Mouse (Mus musculus) activated CD4-positive, CD25-positive, alpha-beta regulatory T cell, adult 4 months (primary cell): ENCODE measurements at regions not wholly inside any gene's neighbourhood (a gene's known extent, or its start where the extent isn't known, plus 50 kb on each side); places are given as distances from the start of the nearest gene placed in this dataset.

Source experiments
- ATAC-seq: one replicate; pipeline ENCODE4 v1.8.0; 2017

DNA sequence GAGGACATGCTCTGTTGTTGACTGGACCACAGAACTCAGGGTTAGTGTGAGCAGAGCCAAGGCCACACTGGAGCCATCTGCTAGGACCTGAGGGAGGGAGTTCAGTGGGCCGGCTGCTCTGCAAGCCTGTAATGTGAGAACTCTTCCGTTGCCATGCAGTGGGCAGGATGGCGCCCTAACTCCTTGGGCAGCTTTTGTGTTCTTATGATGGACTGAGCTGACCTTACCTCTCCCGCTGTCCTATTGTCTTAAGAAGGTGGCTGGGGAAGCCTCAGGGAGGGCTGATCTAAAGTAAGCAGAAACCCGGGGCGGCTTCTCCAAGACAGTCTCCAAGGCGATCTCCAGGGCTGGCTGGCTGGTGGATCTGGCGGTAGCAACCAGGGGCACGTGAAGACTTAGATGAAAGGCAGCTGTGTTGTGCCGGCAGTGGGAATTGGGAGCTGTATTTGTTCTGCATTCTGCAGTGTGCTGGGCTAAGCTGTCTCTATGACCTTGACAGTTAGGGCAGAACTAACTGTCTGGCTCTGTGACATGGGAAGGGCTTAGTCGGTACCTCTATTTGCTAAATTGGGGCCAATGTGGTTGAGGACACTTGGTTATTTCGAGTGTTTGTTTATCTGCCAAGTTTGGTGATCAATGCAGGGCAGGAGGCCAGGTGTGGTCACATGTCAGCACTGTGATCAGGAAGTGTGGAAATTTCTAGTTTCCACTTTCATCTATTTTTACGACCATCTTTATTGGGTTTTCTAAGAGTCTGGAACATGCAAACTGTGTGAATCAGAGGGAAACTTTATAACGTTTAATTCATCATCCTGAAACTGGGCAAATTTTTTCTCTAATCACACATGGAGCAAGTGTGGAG lies 843.1 kb upstream of the Car8 start:
- no peak for ATAC-seq

DNA sequence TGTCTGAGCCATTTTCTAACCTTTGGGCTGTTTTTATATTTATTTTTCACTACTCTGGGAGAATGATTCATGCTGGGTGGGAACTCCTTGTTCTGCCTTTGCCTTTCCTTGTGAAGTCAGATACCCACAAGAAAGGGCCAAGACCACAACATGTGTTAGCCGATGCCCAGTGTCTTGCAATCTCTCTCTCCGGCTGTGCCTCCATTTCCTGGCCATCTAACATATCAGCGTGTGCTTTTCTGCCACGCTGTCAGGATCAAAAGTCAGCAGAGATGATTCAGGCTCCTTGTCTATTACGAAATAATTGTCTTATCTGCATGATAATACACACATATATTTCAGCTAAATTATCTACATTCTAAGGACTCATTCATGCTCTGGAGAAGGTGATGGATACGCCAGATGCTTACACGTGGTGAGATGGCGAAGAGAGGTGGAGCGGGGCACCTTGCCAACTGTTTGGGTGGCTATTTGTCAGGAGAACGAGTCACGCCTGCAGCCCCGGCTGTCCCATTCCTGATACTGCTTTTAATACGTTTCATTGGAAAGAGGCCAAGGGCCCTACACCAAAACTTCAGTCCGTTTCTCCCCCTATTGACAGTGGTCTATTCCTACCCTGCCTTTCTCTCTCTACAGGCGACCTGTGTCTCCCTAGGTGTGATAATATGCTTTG lies 842.1 kb upstream of the Car8 start:
- no peak for ATAC-seq

DNA sequence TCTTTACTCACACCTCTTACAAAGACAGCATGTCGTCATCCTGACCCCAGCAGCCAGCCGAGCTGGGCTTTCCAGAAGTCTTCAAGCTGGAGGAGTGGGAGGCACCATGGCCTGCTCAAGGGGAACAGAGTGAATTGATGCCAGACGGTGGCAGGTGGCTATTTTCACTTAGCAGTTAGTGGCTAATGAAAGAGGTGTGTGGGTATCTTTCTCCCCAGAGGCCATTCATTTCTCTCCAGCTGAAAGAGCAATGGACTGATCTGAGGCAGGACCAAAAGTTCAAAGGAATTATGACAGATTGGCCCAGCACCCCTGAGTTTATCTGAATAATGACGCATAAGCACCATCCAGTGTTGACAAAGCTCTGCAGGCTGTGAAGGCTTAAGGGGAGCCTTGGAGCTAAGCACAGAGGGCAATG lies 841.0 kb upstream of the Car8 start:
- ATAC-seq: no peak

DNA sequence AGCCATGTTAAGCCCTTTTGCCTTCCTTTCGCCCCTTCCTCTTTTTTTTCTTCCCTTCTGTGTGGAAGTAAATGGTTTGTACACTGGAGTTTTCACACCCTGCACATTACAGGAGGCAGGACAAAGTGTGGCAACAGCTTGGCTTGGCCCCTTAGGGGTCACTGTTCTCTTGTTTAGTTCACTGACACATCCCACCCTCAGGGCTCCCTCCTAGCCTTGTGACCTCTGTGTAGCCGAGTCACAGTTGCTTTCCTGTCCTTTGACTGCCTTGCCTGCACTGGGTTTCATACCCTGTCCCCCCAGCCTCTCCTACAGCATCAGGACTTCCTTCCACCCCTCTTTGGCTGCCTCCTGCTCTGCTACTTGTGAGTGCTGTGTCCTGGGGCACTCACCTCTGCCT lies 835.6 kb upstream of the Car8 start:
- ATAC-seq: no peak

DNA sequence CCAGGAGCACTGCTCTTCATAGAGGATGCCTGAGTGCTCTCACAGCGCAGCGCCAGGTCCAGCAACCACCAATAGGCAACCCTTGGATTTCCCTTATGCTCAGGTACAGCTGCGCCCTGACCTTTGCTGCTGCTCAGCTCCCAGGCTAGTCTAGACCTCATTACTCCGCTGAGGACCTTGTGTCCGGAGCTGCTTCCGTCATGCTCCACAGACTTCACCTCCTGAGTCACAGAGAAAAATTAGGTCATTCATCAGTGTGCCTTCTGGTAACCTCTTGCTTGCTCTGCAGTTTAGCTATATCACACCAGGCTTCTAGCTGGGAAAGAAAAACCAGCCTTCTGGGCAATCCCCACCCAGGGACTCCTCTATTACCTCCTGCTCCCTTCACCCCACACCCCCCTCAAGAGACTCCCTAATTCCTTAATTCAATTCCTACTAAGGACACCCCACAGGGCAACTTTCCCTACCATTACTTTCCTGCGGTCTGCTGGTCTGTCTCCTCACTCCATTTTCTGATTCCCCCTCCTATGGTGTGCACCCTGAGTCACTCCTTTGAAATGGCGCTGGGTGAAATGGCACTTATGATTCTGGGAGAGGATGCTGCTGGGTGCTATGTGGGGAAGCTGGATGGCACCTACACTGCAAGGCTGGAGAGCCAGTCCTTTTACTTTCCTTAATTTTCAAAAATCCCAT lies 835.0 kb upstream of the Car8 start:
- ATAC-seq: no peak

DNA sequence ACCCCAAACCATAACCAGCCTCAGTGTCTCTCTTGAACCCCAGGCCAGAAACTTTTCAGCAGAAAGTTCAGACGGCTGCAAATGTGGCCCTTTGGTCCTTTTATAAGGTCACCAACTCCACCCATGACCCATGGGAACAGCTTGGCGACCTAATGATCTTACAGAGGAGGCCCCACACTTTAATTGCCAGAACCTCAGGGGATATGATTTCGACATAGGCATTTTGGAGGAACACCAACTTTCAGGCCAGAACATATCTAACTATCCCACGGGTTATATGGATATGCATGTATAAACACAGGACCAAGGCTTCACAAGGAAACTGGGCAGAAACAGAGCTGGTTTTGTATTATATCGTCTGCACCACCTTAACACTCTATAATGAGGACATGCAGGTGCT lies 833.5 kb upstream of the Car8 start:
- no peak for ATAC-seq

DNA sequence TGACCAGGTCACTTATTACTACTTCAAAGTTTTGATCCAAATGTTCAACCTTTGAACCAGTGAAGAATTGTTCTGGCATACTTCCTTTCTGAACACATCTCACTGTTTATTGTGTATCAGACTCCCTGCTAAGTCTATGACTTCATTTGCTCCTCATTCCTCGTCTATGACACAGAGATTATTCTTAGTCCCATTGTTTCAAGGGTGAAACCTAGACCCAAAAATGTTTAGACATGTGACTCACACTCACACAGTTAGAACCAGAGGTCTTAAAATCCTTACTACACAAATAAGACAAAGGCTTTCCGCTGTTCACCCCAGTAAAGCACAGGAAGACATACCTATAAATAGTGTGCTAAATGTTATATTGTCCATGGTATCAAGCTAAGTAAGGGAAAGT lies 829.0 kb upstream of the Car8 start:
- no peak for ATAC-seq

DNA sequence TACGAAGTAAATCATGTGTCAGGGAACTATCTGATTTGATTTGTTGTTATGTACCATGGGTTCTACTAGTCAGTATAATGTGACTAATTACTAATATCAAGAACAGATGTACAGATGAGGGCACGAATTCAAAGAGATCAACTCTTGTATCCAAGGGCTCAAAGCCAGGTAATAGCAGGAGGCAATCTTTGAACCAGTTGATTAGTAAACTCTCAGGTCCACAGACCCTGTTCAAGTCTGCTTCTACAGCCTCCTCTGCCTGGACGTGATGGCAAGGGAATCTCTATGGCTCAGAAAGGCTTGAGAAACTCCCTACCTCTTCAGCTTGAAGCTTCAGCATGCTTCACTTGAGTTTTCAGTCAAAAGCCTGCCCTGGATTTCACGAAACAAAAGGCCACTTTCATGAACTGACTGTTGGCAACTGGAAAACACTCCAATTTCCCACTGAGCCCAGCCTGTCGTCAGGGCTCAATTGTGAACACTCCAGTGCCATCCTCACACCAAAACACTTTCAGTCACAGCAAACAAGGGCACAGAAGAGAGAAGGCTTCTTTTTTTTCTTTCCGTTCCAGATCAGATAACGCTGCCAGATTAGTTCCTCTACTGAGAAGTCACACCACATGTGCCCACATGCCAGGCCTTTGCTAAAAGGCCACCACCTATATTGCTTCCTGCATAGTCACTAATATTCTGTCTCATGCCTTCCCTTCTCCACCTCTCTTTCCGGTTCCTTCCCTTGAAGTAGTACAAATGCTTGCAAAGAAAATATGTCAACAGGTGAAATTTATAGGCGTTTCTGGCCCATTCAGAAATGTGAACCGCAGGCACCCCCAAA lies 827.4 kb upstream of the Car8 start:
- ATAC-seq: peak; percentile 73

DNA sequence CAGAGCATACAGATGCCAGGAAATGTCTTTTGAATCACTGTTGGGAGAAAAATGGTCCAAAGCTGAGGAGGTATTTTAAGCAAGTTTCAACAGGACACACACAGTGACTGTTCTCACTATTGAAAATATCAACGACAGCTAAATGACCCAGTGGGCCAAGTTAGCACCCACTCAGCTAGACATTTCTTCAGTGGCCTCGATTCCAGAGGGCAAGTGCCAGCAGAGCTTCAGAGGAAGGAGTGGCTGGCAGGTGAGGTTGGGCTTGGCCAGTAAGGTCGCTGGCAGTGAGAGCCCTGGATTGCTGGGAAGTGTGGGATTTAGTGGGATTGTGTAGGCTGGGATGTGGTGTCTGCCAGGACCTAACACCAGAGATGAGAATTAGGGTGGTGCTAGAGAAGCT lies 823.1 kb upstream of the Car8 start:
- ATAC-seq: no peak

DNA sequence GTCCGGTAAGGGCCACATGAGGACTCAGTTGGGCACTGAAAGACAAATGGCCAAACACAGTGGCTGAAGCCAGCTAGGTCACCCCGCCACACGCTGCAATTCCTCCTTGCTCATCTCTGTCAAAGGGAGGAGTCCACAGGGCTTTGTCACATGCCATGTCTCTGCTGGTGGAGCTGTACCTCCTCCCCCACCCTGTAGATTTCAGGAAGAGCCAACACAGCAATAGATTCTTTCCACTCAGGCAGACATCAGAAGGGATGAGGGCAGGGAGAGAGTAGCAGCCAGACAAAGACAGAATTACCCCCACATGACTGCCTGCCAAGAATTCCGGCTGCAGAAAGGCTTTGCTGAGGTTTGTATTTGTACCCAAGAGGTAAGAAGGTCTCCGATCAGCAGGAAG lies 821.4 kb upstream of the Car8 start:
- no peak for ATAC-seq

DNA sequence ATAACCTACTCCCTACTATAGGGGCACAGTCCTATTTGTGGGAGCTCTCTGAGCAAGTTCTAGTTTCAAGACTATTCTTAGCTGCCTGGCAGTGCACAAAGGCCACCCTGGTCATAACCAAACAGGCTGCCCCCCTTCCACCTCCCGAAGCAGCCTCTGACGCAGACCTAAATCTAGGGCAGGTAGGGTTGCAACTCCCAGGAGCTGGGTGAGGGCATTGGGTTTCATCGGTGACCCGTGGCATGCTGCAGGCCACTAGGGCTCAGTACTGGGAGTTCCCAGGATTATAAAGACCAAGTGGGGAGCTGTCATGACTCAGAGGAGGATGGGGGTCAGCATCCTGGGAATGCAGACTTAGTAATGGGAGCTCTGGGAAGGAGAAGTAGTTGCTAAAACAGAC lies 818.8 kb upstream of the Car8 start:
- ATAC-seq: no peak

DNA sequence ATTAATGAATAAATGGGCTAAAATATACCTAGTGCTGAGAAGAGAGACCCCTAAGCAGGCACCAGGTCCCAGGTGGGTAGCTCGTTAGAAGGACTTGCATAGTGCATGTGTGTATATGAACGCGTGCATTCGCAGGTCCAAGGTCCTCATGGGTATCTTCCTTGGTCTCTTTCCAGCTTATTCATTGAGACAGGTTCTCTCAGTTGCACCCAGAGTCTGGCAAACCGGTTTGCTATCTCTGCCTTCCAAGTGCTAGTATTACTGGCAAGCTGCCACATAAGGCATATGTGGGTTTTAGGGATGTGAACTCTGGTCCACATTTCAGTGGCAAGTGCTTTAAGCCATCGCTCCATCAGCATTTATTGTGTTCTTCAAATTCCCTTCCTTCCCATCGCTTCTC lies 818.3 kb upstream of the Car8 start:
- no peak for ATAC-seq

DNA sequence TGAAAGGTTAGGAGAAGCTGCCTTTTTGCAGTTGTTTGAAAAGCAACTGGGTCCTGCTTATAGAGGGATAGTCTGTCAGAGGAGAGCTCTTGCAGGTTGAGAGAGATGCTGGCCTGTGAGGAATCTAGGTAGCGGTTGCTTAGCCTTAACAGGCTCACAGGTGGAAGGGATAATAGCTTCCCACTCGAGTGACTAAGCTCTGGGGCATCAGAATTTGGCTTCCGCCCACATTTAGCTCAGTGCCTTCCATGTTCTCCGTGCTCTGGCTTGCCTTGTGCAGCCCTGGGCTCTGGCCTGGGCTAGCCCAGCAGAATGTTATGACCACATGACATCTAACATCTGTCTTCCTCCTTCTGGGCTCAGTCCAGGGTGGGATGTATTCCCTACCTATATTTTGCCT lies 817.0 kb upstream of the Car8 start:
- no peak for ATAC-seq

DNA sequence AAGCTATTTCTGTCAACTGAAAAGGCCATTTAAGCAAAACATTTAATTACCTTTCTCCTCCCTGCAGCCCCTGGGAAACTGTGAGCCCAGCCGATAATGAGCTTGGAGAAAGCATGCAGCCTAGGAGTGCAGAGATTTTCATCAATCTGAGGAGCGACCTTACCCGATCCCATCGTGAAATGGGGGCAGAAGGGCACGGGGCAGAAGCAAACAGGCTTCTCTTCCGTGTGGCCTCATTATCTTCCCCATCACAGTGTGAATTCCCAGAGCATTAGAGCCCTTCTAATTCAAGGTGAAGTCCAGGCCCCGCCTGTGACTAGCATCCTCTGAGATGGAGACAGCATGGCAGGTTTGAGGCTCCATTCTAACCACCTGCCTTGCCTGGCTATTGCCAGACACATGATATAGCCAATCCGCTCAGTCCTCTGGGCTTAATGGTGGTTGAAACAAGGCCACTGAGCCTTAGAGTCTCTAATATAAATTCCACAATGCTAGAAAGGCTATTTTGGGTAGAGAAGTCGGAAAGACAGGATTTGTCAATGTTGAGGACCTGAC lies 816.5 kb upstream of the Car8 start:
- no peak for ATAC-seq

DNA sequence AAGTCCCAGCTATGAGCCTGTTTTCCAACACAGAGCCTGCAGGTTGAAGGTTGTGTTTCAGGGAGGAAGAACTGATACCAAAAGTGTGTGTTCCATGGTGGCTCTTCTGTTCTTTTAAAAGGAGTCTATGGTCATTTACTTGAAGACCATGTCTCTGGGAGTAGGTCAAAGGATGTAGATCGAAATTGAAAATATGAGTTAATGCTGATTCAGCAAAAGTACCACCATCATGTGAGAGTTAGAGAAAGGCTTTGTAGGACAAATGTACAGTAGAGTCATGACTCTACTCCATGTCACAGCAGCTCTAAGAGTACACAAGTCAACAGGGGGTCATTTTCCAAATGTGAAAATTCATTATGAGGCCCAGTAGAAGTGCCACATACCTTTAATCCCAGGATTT lies 810.0 kb upstream of the Car8 start:
- ATAC-seq: no peak

DNA sequence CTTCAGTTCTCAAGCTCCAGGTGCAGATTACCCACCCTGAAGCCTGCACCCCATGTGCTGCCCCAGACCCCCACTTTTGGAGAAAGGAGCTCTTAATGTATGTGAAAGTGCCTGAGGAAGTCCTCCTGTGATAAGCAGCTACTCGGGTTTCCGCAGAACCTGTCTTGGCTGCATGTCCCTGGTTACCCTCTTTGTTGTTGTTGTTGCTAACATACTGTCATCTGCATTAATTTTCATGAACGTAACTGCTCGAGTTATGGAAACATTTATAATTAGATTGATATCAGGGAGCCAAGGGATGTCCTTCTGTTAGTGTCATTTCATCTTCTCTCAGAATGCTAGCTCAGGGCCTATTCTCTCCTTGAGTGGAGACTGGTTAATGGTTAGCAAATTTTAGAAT lies 808.3 kb upstream of the Car8 start:
- no peak for ATAC-seq

DNA sequence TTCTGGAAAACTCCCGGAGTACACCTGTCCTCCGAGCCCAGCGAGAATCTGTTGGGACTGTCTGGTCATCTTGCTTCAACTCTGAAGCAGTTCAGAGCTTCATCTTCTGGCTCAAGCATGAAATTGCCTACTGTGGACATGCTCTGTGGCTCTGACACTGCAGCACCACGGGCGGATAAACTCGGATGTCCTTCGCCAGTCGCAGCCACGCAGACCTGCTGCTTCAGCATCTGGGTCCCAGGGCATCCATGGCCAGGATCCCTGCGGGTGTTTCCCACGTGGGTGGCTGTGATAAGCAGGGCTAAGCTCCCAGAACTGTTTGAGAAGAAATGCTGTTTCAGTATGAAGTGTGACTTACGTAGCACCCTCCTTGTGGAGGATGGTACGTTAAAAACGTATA lies 807.6 kb upstream of the Car8 start:
- no peak for ATAC-seq

DNA sequence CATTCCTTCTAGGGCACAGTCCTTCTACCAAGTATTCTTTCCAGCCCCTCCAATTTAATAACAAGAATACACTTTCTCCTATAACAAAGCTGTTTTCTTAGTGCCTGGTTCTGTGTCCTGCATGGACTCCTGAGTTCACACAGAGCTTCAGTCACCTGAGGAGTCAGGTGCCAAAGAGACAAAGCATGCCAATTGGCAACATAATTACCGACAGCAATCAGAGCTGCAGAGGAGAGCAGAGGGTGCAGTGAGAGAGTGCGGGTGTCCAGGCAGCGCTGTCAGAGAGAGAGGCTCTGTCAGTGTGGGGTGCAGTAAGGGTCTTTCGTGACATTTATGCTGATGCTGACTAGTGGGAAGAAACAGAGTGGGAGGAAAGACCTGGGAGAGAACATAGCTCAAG lies 807.2 kb upstream of the Car8 start:
- no peak for ATAC-seq

DNA sequence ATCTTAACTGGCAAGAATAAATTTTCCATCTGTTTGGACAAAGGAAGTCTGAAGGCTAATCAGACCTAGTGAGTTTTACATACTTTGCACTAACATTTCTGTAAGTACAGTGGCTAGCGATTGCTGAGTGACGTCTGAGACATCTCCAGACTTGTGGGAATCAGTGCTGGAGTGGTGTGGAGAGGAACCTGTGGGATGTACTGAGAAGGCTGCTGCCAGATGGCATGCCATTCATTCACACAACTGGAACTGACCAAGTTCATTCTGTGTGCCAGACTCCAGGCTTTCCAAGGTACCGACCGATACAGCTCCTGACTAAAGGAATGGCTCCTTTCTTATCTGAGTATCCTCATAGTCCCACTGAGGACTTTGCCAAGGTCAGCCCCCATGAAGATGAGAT lies 797.2 kb upstream of the Car8 start:
- ATAC-seq: no peak

DNA sequence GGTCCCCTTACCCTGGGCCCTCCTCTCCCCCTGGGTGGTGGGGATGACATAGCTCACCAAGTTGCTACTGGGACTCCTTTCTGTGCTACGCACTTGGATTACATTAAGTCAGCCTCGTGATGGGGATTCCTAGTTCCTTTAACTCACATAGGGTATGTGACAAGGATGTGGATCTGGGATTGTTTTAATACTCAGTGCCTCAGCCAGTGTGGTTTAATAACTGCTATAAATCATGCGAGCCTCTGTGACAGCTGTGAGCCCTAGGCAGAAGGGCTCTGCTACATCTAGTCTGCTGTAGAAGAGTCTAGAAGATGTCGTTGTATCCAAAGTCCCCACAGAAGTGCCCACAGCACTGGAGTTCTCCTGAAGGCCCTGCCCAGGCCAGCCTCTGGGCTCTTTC lies 796.5 kb upstream of the Car8 start:
- ATAC-seq: no peak

DNA sequence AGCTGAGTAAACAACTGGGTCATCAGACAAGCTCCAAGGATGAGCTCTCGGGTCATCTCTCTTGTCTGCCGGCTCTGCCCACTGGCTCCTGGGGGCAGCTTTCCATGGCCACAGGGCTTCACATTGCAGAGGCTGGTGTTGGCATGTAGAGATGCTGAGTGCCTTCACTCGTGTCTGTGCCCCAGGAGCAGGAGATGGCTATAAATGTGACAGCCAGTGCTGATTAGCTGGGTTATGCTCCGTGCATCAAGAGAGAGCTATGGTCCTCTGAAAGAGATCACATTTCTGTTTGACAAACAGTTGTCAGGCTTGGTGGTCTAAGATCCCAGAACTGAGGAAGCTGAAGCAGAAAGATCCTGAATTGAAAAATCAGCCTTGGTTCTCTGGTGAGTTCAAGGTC lies 795.4 kb upstream of the Car8 start:
- ATAC-seq: no peak

DNA sequence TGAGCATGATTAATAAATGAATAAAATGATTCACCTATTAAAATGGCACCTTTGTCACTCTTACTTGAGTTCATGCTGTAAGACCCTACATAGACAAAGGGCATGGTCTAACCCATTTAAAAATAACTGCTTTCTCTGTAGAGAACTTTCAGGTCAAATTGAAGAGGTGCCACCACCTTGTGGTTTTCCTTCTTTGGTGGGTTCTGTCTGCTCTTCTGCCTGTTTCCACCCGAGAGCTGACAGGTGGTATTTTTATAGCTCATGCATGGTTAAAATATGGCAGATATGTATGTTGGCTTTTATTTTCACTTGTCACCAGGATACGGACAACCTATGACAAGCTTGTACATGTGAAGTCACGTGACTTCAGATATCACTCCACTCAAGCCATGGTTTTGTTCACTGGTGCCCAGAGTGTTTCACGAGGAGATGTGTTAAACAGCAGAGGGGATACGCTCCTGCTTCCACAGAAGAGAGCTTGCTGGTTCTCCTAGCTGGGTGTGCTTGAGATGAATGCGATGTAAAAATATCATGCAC lies 794.3 kb upstream of the Car8 start:
- ATAC-seq: no peak
